Mouse (Mus musculus): ENCODE results near the gene Reep6.

DNA sequence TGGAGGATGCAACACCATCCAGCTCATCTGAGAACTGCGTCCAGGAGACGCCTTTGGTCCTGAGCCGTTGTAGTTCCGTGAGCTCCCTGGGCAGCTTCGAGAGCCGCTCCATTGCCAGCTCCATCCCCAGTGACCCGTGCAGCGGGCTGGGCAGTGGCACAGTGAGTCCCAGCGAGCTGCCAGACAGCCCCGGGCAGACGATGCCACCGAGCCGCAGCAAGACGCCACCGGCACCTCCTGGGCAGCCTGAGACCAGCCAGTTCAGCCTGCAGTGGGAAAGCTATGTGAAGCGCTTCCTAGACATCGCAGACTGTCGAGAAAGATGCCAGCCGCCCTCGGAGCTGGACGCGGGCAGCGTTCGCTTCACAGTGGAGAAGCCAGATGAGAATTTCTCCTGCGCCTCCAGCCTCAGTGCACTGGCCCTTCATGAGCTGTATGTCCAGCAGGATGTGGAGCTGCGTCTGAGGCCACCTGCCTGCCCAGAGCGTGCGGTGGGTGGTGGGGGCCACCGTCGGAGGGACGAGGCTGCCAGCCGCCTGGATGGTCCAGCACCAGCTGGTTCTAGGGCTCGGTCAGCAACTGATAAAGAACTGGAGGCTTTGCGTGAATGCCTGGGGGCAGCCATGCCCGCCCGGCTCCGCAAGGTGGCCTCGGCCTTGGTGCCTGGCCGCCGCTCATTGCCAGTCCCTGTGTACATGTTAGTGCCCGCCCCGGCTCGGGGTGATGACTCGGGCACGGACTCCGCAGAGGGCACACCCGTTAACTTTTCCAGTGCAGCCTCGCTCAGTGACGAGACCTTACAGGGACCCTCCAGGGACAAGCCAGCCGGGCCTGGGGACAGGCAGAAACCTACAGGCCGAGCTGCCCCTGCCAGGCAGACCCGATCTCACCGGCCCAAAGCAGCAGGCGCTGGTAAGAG is 16.9 kb upstream of the Reep6 start:
- TF ChIP-seq CTCF (IDR thresholded peaks at IDR 0.05; ENCODE audit: low read depth) (no peak), EP300 (optimal IDR thresholded peaks at IDR 0.05) (no peak)

All from stomach, postnatal 0 days (tissue).